Mouse (Mus musculus) lung, adult 2 months (tissue): Measurements from ENCODE around the gene Olfr545. TPM values are rescaled to one million over a fixed set of nuclear protein-coding genes. Genes with fewer than 3 reads are reported as not detected.

ENCODE experiments used
- DNase-seq: peaks from one replicate; pipeline ENCODE4 v3.0.0; 2022
- H3K4me1 ChIP-seq: fragments of 200-500 bp; 2 replicates; pipeline ENCODE4 v1.6.1; 2011; ENCODE audit warnings: low read length; ENCODE audit not compliant: control insufficient read depth, insufficient read depth
- H3K4me3 ChIP-seq: fragments of 200-500 bp; replicated peaks from 2 replicates; pipeline ENCODE3; 2011; ENCODE audit warnings: low read depth, mild to moderate bottlenecking, control low read depth, low read length; ENCODE audit errors: extremely low read depth
- CTCF ChIP-seq: fragments of 200-500 bp; IDR thresholded peaks from 2 replicates; pipeline ENCODE4 v1.5.1; 2011; ENCODE audit warnings: mild to moderate bottlenecking, low read length, control low read depth; ENCODE audit not compliant: insufficient read depth
- POLR2A ChIP-seq: fragments of 200-500 bp; IDR thresholded peaks from 2 replicates; pipeline ENCODE4 v1.6.1; 2011; ENCODE audit warnings: low read depth, mild to moderate bottlenecking, control low read depth, low read length, borderline replicate concordance; ENCODE audit errors: extremely low read depth
- WGBS: fragments of 180-500 bp; shearing (Covaris S2); methylation state at CpG from one replicate; pipeline ENCODE4 v1.1.7; 2018; 5-methylcytosine and 5-hydroxymethylcytosine counted together
- polyA plus RNA-seq: library from polyadenylated mRNA; depleted of rRNA; stranded (reverse); fragments of >200 nt; gene quantifications from 2 replicates; pipeline ENCODE4 v1.2.3, GENCODE M21; 2012

The Olfr545 gene
- polyA plus RNA-seq, 1 experiment = not detected

DNA sequence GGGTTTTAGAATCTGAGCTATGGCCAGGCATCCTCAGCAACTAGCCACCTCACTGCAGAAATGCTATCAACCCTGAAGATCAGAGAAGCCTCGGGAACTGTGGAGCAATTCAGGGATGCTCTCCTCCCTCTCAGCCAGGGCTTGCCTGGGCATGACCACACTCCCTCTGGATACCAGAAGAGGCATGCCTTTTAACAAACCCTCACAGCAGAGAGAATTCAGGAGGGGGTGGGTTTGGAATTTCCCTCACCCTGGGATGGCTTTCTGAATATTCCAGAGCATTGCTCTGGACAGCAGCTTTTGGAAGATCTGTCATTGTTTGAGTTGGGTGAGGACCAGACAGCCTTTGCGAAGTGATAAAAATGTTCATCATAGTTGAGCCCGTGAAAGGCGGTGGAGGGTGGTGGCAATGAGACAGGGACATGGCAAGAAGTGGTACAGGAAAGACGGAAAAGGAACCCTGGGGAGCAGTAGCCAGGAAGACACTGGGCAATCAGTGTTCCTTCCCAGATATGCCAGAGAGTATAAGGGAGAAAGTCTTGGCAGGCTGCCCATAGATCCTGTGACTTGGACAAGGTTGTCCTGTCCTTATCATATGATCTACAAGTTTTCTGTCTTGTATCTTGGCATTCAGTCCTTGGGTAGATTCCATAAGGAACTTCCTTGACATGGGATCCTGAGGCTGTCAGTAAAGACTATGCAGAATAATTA is 19.9 kb downstream of the Olfr545 start:
- Histone ChIP-seq H3K4me3 (no peak overlapping the region), H3K4me1 (peaks cover 7% of the 10 kb centered on the region)
- DNase-seq = peak; percentile 19
- TF ChIP-seq POLR2A = no peak
- TF ChIP-seq CTCF = no peak
- 26% methylated on average over 5 of the region's 5 CpGs for WGBS

- peaks cover 7% of the 10 kb centered on the region for H3K4me1 ChIP-seq
- DNase-seq = no peak
- no peak overlapping the region for H3K4me3 ChIP-seq
- TF ChIP-seq POLR2A = no peak
- no peak for TF ChIP-seq CTCF
- WGBS = 62% methylated on average over 3 of the region's 3 CpGs
Measured at GRCm38 (mm10) chr7:102478926-102479325, 20.4 kb downstream of the Olfr545 start.

DNA sequence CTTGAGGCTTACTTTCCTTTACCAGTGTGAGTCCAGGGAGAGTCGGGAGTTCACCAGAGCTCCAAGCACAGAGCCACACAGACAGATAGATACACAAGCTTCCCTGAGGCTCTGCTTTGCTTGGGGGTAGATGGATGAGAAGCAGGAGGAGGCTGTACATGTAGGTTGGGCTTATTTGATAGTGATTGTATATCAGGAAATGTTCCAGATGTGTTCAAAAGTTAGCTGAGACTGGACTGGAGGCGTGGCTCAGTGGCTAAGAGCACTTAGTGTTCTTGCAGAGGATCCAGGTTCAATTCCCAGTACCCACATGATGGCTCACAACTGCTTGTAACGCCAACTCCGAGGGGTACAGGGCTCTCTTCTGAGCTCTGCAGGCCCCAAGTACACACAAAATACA is 20.9 kb downstream of the Olfr545 start:
- 89% methylated on average over 4 of the region's 4 CpGs for WGBS
- Histone ChIP-seq H3K4me3 (no peak overlapping the region), H3K4me1 (peaks cover 7% of the 10 kb centered on the region)
- no peak for DNase-seq
- TF ChIP-seq POLR2A (no peak), CTCF (no peak)

DNA sequence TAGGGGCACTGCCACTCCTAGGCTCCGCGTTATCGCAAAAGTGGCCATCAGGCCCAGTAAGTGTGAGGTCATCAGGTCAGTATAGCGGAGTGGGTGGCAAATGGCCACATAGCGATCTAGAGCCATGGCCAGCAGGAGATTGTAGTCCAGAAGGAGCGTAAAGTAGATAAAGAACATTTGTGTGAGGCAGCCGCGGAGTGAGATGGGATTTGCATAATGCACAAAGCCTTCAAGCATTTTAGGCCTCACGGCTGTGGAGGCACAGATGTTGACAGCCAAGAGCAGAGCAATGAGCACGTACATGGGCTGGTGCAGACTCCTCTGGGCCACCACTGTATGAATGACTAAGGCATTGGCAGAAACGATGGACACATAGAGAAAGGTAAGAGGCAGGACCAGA is 22.0 kb downstream of the Olfr545 start:
- H3K4me3 ChIP-seq = no peak overlapping the region
- DNase-seq = no peak
- TF ChIP-seq POLR2A (no peak), CTCF (no peak)
- WGBS = 90% methylated on average over 11 of the region's 11 CpGs
- H3K4me1 ChIP-seq = peaks cover 7% of the 10 kb centered on the region

GRCm38 (mm10) chr7:102476601-102477000 is 22.8 kb downstream of the Olfr545 start:
- WGBS = 93% methylated on average over 5 of the region's 5 CpGs
- DNase-seq = no peak
- TF ChIP-seq CTCF (no peak), POLR2A (no peak)
- H3K4me1 ChIP-seq = peaks cover 7% of the 10 kb centered on the region
- no peak overlapping the region for H3K4me3 ChIP-seq

DNA sequence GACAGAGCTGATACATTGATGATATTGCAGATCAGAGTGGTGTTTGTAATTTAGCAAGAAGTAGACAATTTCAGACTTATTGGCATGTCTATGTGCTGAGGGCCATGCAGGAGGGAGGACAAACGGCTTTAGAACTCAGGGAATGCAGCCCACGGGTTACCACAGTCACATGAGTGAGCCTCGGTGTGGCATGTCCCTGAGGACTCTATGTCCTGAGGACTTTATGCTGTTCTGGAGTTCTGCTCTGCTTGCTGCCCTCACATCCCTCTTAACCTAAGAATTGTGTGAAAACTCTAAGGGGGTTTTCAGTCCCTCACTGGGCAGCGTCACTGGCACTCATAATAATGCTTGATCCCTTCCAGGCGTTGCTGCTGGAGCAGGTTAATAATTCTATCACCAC is 26.7 kb downstream of the Olfr545 start:
- TF ChIP-seq CTCF (no peak), POLR2A (no peak)
- WGBS = 62% methylated on average over 5 of the region's 5 CpGs
- DNase-seq = no peak
- H3K4me1 ChIP-seq = no peaks in the 10 kb centered on the region
- no peak overlapping the region for H3K4me3 ChIP-seq

- WGBS = 87% methylated on average over 8 of the region's 8 CpGs
- H3K4me1 ChIP-seq = no peaks in the 10 kb centered on the region
- TF ChIP-seq POLR2A (no peak), CTCF (no peak)
- no peak overlapping the region for H3K4me3 ChIP-seq
- DNase-seq = no peak
Measured at GRCm38 (mm10) chr7:102467566-102467965, 31.8 kb downstream of the Olfr545 start.

DNA sequence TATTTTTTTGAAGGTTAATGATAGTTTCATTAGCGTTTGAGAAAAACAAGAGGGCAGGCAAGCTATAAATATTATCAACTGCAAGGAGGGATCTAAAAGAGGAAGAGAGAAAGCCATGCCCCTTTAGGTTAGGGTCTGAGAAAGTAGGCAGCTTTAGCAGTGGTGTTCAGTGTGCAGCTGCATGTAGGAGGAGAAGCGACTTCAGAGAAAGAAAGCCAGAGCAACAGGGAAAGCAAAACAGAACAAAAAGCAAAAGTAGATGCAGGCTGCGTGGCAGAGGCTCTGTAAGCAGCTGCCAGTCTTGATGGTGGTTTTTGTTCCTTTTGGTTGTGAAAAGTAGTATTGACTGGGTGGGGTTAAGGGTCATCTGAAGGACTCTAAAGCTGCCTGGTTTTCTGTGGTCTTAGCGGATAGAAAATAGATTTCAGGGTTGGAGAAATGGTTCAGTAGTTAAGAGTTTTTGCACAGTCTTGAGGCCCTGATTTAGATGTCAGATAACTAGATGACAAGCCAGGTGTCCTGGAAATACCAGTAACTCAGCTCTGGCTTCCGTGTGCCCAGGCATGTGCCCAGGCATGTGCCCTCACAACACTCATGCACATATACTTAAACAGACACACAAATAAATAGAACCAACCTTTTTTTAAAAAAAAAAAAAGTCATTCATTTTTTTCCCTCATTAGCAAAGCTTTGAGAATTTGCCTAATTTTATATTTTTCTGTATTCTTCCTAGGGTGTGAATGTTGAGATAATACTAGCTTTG is 40.6 kb downstream of the Olfr545 start:
- H3K4me1 ChIP-seq = no peaks in the 10 kb centered on the region
- 83% methylated on average over 5 of the region's 5 CpGs for WGBS
- DNase-seq = no peak

GRCm38 (mm10) chr7:102446438-102446837 is 52.9 kb downstream of the Olfr545 start:
- H3K4me1 ChIP-seq = no peaks in the 10 kb centered on the region
- no peak for TF ChIP-seq POLR2A
- TF ChIP-seq CTCF = no peak
- no peak overlapping the region for H3K4me3 ChIP-seq
- 92% methylated on average over 9 of the region's 9 CpGs for WGBS
- no peak for DNase-seq

More for the DNA sequence above, 40.6 kb downstream of the Olfr545 start:
- no peak for TF ChIP-seq POLR2A
- no peak for TF ChIP-seq CTCF
- H3K4me3 ChIP-seq = no peak overlapping the region

DNA sequence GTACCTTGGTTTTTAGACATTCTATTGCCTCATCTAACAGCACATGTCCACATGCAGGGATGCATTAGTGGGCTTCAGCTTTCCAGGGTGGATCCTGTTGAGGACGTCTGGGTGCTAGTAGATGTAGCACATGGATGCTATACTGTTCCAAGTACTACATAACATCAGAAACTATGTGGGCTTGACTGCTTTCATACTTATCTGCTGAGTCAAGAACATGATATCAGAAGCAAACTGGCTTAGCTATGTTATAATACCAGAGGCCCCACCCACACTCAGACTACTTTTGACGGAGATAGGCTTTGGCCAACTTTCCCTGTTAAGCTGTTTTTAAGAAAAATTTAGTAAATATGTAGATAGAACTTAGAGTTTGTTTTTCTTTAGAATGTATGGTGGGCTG is 55.1 kb downstream of the Olfr545 start:
- no peak for DNase-seq
- TF ChIP-seq CTCF = no peak
- no peak for TF ChIP-seq POLR2A
- Histone ChIP-seq H3K4me1 (no peaks in the 10 kb centered on the region), H3K4me3 (no peak overlapping the region)
- WGBS = 58% methylated on average over 2 of the region's 2 CpGs
